Mouse (Mus musculus): ENCODE results near the gene Pi4kb.

Pi4kb gene

GRCm38 (mm10) chr3:95056275-95056674, 81.7 kb downstream of the Pi4kb start:
- DNase-seq (ENCODE audit: low spot score): peak; percentile 40
